Mouse (Mus musculus) hindbrain, embryonic 14.5 days (tissue): Measurements from ENCODE around the gene Gm28230. TPM values are rescaled to one million over a fixed set of nuclear protein-coding genes. Genes with fewer than 3 reads are reported as not detected.

ENCODE experiments used
- ATAC-seq: fragments of 200-750 bp; cut with Nextera tagmentation; 2 replicates; pipeline ENCODE4 v1.8.0; 2017; ENCODE audit warnings: moderate number of reproducible peaks, mild to moderate bottlenecking, moderate TSS enrichment, moderate library complexity; ENCODE audit not compliant: low FRiP score
- DNase-seq: peaks from one replicate; pipeline ENCODE4 v3.0.0-alpha.2; 2015; ENCODE audit warnings: low spot score
- H3K27ac ChIP-seq: fragments of 300-500 bp; sonication (generic); 2 replicates; pipeline ENCODE4 v1.5.1; 2014; ENCODE audit warnings: mild to moderate bottlenecking, moderate library complexity
- H3K27me3 ChIP-seq: fragments of 300-500 bp; sonication (generic); 2 replicates; pipeline ENCODE4 v1.6.1; 2014; ENCODE audit warnings: mild to moderate bottlenecking, low read length, mixed read lengths; ENCODE audit not compliant: control insufficient read depth, insufficient read depth
- H3K36me3 ChIP-seq: fragments of 300-500 bp; sonication (generic); replicated peaks from 2 replicates; pipeline ENCODE4 v1.6.1; 2014; ENCODE audit not compliant: control insufficient read depth, insufficient read depth
- H3K4me1 ChIP-seq: fragments of 300-500 bp; sonication (generic); replicated peaks from 2 replicates; pipeline ENCODE4 v1.6.1; 2014; ENCODE audit warnings: antibody characterized with exemption, low read length, mixed read lengths; ENCODE audit not compliant: control insufficient read depth, insufficient read depth
- H3K4me2 ChIP-seq: fragments of 300-500 bp; sonication (generic); replicated peaks from 2 replicates; pipeline ENCODE4 v1.6.1; 2014; ENCODE audit warnings: mild to moderate bottlenecking, moderate library complexity
- H3K4me3 ChIP-seq: fragments of 300-500 bp; sonication (generic); replicated peaks from 2 replicates; pipeline ENCODE4 v1.5.1; 2014; ENCODE audit warnings: mild to moderate bottlenecking, low read length
- H3K9ac ChIP-seq: fragments of 300-500 bp; sonication (generic); 2 replicates; pipeline ENCODE4 v1.6.1; 2014
- H3K9me3 ChIP-seq: fragments of 300-500 bp; sonication (generic); 2 replicates; pipeline ENCODE4 v1.6.1; 2016; ENCODE audit warnings: low read length; ENCODE audit not compliant: control insufficient read depth
- WGBS: fragments of 180-500 bp; shearing (Covaris S2); extraction: QIAGEN DNeasy Blood & Tissue Kit; methylation state at CpG from one replicate; pipeline ENCODE4 v1.1.7; 2014; 5-methylcytosine and 5-hydroxymethylcytosine counted together
- polyA plus RNA-seq: library from polyadenylated mRNA; unstranded; fragments of >200 nt; fragmentation: Nextera tagmentation; extraction: Ambion mirVana; gene quantifications from 2 replicates; pipeline ENCODE4 v1.2.1, GENCODE M21; 2014

The Gm28230 gene
- polyA plus RNA-seq, 1 experiment from 2014 or later, result 1.3 TPM

DNA sequence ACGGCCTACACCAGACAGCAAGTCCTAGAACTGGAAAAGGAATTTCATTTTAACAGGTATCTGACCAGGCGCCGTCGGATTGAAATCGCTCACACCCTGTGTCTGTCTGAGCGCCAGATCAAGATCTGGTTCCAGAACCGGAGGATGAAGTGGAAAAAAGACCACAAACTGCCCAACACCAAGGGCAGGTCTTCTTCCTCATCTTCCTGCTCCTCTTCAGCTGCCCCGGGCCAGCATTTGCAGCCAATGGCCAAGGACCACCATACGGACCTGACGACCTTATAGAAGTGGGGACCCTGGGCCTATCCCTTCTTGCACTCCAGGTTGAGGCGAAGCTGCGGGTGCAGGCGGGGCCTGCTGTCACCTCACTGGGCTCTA lies 1.8 kb downstream of the Gm28230 start:
- peaks cover 14% of the 10 kb centered on the region for H3K4me1 ChIP-seq
- H3K4me3 ChIP-seq, result peak overlapping the region; percentile 42
- H3K27me3 ChIP-seq, result peaks cover 92% of the 10 kb centered on the region
- ATAC-seq, result no peak
- no peak for DNase-seq
- 3% methylated on average over 13 of the region's 13 CpGs for WGBS
- no peaks in the 10 kb centered on the region for H3K9me3 ChIP-seq
- peak overlapping the region; percentile 82 for H3K4me2 ChIP-seq
- H3K36me3 ChIP-seq, result no peaks in the 10 kb centered on the region
- H3K27ac ChIP-seq, result peak overlapping the region; percentile 91
- peak overlapping the region; percentile 75 for H3K9ac ChIP-seq

DNA sequence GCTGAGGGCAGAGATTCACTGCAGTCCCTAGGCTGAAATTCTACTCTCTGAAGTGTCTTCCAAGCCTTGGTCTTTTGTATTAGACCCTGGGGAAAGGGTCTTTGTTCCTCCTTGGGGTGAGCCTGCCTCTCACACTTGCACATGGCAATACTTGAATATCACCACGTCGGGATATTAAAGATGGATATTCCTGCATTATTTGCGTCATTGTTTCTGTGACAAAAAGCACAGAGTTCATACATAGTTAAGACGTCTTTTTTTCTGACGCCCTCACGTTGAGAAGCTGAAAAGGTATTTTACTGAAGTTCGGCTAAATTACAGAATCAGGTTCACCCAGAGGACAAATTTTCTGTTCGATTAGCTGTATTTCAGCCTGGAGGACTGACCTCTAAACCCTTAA lies 3.8 kb downstream of the Gm28230 start:
- WGBS, result 5% methylated on average over 8 of the region's 8 CpGs
- no peak for DNase-seq
- H3K27ac ChIP-seq, result peak overlapping the region; percentile 98

DNA sequence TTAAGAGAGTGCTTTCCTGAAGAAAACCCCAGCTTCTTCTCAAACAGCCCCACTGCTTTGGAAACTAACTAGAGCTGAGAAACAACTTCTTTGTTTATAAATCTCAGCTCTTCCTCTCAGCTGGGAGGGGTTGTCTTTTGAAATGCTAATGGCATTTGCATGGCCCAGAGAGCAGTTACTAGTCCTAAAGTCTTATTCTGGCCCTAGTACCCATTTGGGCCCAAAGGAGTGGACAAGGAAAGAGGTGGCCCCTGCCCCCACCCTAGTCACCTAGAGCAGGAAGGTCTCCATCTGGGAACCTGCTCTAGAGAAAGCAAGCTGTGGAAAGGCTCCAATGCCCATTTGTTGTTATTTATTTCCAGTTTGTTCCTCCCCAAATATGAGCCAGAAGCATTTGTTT lies 4.5 kb downstream of the Gm28230 start:
- peak overlapping the region; percentile 42 for H3K4me3 ChIP-seq
- no peaks in the 10 kb centered on the region for H3K9me3 ChIP-seq
- DNase-seq (no peak), ATAC-seq (no peak)
- no peaks in the 10 kb centered on the region for H3K36me3 ChIP-seq
- peak overlapping the region; percentile 98 for H3K27ac ChIP-seq
- peaks cover 4% of the 10 kb centered on the region; the same call in 1 of the 2 replicates for H3K4me1 ChIP-seq
- H3K4me2 ChIP-seq, result peak overlapping the region; percentile 82
- peak overlapping the region; percentile 87 for H3K9ac ChIP-seq
- peaks cover 80% of the 10 kb centered on the region for H3K27me3 ChIP-seq

More for the DNA sequence above, 3.8 kb downstream of the Gm28230 start:
- Histone ChIP-seq H3K9ac (peak overlapping the region; percentile 87), H3K27me3 (peaks cover 80% of the 10 kb centered on the region), H3K4me2 (peak overlapping the region; percentile 82), H3K4me1 (peaks cover 4% of the 10 kb centered on the region; the same call in 1 of the 2 replicates), H3K9me3 (no peaks in the 10 kb centered on the region), H3K36me3 (no peaks in the 10 kb centered on the region), H3K4me3 (peak overlapping the region; percentile 42)
- ATAC-seq, result no peak

DNA sequence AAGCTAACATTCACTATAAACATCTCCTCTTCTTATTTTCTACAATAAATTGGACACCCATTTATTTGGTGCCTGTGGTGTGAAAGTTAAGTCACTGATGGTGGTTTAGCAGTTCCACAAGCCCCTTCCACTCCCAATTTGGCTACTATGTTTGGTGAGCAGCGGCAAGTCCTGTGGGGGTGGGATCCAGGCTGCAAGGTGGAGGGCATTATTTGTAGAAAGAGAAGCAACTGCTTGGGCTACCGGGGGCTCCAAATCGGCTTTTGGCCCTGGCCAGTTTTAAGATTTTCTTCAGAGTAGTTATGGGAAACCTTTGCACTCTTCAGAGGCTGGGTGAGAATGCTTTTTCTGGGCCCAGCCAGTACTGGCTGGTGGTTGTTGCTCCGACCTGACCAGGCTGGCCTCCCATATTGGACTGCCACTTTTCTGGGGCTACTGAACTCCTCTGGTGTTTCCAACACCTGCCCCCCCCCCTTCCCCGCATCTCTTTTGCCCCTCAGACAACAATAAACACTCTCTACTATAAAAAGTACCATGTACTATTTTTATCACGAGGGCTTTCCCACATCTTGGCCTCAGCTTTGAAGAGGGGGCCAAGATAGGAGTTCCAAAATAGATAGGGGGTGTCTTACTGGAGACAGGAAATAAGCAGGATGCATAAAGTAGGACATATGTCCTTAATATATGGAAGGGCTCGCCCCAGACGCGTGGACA lies 5.4 kb downstream of the Gm28230 start:
- 4% methylated on average over 9 of the region's 9 CpGs for WGBS
- peaks cover 79% of the 10 kb centered on the region for H3K27me3 ChIP-seq
- no peak for ATAC-seq
- H3K9me3 ChIP-seq, result no peaks in the 10 kb centered on the region
- H3K4me1 ChIP-seq, result no peaks in the 10 kb centered on the region; the same call in 1 of the 2 replicates
- H3K4me3 ChIP-seq, result peak overlapping the region; percentile 42
- H3K36me3 ChIP-seq, result no peaks in the 10 kb centered on the region
- H3K27ac ChIP-seq, result peak overlapping the region; percentile 98
- H3K4me2 ChIP-seq, result peak overlapping the region; percentile 82
- DNase-seq, result no peak
- H3K9ac ChIP-seq, result peak overlapping the region; percentile 87

DNA sequence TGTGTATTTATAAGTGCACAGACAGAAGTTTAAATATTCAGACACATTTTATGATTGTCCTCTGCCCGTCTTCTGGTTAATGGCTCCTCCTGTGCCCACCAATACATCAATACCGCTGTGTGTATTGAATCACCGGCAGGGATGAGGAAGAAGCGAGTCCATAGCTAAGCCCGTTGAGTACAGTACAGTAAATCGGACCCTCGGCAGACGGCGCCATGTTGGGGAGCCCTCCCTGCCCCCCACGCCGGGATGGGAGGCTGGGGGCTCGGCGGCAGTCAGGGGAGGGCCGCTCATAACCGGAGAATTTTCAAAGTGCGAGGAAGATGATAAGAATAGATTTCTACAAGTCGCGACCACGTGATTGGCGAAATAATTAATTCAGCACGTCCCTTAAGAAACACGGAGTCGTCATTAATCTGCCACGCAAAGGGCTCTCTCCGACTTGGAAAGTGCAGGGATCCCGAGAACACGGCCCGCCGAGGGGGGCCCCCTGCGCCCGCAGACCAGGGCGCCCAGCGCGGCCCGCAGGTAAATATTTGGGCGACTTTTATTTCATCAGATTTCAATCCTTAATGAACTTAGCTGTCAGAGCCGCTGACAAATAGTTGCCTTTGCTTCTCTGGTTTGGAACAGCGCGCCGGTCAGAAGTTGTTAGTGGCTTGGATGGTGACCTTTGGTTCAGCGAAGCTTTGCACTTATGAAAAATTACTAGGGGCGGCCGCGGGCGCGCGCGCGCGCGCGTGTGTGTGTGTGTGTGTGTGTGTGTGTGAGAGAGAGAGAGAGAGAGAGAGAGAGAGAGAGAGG lies 6.2 kb downstream of the Gm28230 start:
- H3K4me2 ChIP-seq, result peak overlapping the region; percentile 82
- peaks cover 79% of the 10 kb centered on the region for H3K27me3 ChIP-seq
- H3K4me3 ChIP-seq, result peak overlapping the region; percentile 42
- peak overlapping the region; percentile 98 for H3K27ac ChIP-seq
- H3K4me1 ChIP-seq, result no peaks in the 10 kb centered on the region; the same call in 1 of the 2 replicates
- no peaks in the 10 kb centered on the region for H3K9me3 ChIP-seq
- peak overlapping the region; percentile 87 for H3K9ac ChIP-seq
- under 1% methylated on average over 52 of the region's 52 CpGs for WGBS
- H3K36me3 ChIP-seq, result no peaks in the 10 kb centered on the region
- DNase-seq (no peak), ATAC-seq (no peak)

DNA sequence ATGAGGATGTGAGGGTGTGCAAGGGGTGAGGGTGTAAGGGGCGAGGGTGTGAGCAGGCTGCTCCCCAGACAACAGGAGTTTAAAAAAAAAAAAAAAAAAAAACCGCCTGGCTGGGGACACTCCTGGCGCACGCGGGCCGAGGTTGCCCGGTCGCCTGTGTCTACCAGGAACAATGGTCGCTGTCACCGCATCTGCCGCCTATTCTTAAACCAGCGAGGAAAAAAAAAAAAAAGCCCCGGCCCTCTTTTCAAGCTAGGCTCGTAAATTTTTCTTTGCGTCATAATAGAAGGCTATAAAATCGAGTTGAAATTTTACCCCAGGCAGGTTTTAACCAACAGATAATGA lies 6.8 kb downstream of the Gm28230 start:
- DNase-seq (no peak), ATAC-seq (no peak)
- no peaks in the 10 kb centered on the region for H3K9me3 ChIP-seq
- peak overlapping the region; percentile 82 for H3K4me2 ChIP-seq
- peak overlapping the region; percentile 87 for H3K9ac ChIP-seq
- 2% methylated on average over 16 of the region's 16 CpGs for WGBS
- no peaks in the 10 kb centered on the region; the same call in 1 of the 2 replicates for H3K4me1 ChIP-seq
- peak overlapping the region; percentile 42 for H3K4me3 ChIP-seq
- no peaks in the 10 kb centered on the region for H3K36me3 ChIP-seq
- peak overlapping the region; percentile 98 for H3K27ac ChIP-seq
- H3K27me3 ChIP-seq, result peaks cover 79% of the 10 kb centered on the region

DNA sequence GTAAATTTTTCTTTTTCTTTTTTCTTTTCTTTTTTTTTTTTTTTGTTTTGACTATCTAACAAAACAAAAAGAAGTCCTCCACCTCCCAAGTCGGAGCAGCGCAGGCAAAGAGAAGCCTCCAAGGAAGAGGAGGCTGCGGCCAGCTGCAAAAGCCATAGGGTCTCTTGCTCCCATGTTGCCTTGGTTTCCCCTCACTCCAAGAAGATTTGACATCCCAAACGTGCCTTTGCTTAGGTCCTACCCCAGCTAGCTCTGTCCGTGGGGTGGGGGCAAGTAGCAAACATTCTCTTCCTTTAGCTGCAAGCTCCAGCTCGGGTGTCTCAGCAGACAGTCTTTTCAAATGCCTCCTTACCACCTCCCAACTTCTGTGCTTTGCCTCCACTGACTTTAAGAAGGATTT lies 7.2 kb downstream of the Gm28230 start:
- no peak for ATAC-seq
- Histone ChIP-seq H3K4me1 (no peaks in the 10 kb centered on the region), H3K9ac (peak overlapping the region; percentile 87), H3K27ac (peak overlapping the region; percentile 98), H3K36me3 (no peaks in the 10 kb centered on the region), H3K4me3 (peak overlapping the region; percentile 42), H3K27me3 (peaks cover 79% of the 10 kb centered on the region), H3K9me3 (no peaks in the 10 kb centered on the region), H3K4me2 (peak overlapping the region; percentile 82)
- DNase-seq, result no peak
- WGBS, result 2% methylated on average over 6 of the region's 6 CpGs

DNA sequence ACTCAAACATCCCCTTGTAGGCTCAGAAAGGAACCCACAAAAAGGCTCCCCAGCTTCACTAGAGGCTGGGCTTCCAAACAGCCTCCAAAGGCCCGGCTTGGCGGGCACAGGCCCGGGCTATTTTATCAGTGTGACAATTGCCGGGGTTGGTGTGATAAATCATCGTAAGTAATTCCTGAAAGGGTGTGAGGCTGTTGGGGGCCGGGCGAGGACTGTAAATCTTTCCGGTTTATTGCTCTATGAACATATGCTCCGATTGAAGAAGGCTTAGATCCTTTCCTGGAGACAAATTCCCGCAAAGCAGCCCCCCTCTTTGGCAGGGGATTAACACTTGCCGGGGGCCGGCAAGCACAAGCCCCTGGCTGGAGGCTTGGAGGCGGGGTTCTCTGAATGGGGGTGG lies 7.9 kb downstream of the Gm28230 start:
- Histone ChIP-seq H3K4me3 (peak overlapping the region; percentile 42), H3K9me3 (no peaks in the 10 kb centered on the region), H3K36me3 (no peaks in the 10 kb centered on the region), H3K4me1 (no peaks in the 10 kb centered on the region), H3K4me2 (peak overlapping the region; percentile 82), H3K27ac (peak overlapping the region; percentile 98), H3K9ac (peak overlapping the region; percentile 87), H3K27me3 (peaks cover 80% of the 10 kb centered on the region)
- 2% methylated on average over 13 of the region's 13 CpGs for WGBS
- ATAC-seq (peak; percentile 31), DNase-seq (peak; percentile 63)

DNA sequence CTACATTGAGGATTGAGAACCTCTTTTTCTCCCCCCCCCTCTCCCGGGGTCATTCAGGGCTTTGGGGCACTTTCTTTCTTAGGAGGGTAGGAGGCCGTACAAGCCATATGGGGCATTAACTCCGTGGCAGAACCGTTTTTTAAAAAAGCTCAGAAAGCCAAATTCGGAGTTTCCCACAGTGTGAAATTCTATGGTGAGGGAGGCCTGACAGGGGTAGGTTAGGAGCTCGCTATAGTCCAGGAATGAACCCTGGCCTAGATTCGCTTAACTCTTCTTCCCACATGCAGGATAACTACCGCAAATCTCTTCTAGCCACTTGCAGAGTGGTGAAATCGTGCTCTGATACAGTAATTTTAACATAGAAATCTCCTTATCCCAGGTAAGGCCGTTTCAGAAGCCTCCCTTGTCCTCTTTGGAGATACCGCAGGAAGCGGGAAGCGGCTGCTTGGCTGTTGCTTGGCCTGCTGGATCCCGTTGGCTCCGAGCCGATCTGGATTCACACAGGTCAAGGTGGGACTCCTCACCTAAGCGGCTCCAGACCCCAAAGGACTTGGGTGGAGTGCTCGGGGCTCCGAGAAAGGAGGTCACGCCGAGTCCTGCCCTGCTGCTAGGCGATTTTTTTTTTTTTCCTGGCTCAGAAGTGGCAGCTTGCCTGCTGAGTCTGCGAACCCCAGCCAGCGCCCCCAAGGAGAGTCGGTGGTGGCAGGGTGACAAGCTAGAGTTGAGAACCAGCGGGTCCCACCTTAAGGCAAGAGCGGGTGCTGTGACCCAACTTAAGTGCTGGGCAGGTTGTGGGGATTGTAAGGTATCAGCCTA lies 8.7 kb downstream of the Gm28230 start:
- WGBS, result 2% methylated on average over 27 of the region's 27 CpGs
- Histone ChIP-seq H3K4me2 (peak overlapping the region; percentile 82), H3K27me3 (peaks cover 80% of the 10 kb centered on the region), H3K9me3 (no peaks in the 10 kb centered on the region), H3K4me1 (no peaks in the 10 kb centered on the region), H3K9ac (peak overlapping the region; percentile 87), H3K4me3 (peak overlapping the region; percentile 42), H3K36me3 (no peaks in the 10 kb centered on the region), H3K27ac (peak overlapping the region; percentile 98)
- DNase-seq (no peak), ATAC-seq (no peak)
